Mouse (Mus musculus) splenic B cell, adult 2 months (primary cell): ENCODE data around the gene Nod1.

Source experiments
- DNase-seq: peaks from one replicate; pipeline ENCODE4 v3.0.0-alpha.2; 2011; ENCODE audit warnings: low read depth, low spot score
- H3K27me3 ChIP-seq: 2 replicates; pipeline ENCODE4 v1.6.1; 2012; ENCODE audit warnings: mild to moderate bottlenecking, low read length, moderate library complexity, mixed read lengths; ENCODE audit not compliant: control insufficient read depth, poor library complexity, insufficient read depth, severe bottlenecking
- H3K36me3 ChIP-seq: 2 replicates; pipeline ENCODE4 v1.6.1; 2012; ENCODE audit warnings: mild to moderate bottlenecking, low read length, moderate library complexity, mixed read lengths; ENCODE audit not compliant: control insufficient read depth, poor library complexity, insufficient read depth, severe bottlenecking

Gene Nod1

DNA sequence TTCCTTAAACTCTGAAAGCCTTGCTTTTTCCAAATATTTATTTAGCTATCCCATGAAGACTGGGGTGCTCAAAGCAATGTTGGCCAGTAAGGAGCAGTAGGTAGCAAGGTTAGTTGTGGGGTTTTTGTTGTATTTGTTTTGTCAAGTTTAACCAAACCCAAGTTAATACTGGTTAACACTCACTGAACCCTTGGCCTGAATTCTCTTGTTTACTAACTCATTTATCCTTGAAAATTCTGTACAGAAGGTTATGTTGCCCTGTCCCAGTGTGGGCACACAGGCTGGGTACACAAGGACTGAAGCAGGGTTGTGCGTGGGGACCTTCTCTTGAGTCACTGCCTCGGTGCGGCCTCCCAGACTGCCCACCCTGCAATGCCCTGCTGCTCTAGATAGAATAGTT, 23.9 kb upstream of the Nod1 start:
- DNase-seq = no peak
- no peaks in the 10 kb centered on the region for H3K27me3 ChIP-seq
- no peaks in the 10 kb centered on the region for H3K36me3 ChIP-seq

DNA sequence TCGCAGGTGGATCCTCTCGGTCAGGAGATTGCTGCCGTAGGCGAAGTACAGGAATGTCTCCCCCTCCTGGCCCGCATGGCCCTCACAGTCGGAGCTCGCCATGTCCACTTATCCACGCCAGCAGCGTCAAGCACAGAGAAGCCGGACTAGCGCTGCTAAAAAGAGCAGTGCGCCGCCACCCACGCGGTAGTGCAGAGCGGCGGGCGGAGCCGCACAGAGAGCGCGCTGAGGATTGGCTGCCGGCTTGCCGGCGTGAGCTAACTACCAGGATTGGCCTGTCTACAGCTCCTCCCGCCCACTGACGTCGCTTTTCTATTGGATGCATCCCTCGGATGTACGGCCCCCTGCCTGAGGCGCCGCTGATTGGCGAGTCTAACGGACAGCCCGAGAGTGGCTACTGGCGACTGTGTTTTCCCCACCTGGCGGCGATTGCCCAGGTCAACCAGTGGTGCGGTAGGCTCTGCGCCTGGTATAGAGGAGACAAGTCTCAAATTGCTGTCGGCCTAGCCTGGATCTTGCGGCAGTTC, 20.4 kb upstream of the Nod1 start, which contains the start of gene Ggct:
Gene Ggct (minus strand): TSS at position 217 of the 527 bp plus-strand sequence.
- DNase-seq = peak; percentile 97
- H3K27me3 ChIP-seq = no peaks in the 10 kb centered on the region
- H3K36me3 ChIP-seq = no peaks in the 10 kb centered on the region; the same call in 1 of the 2 replicates

DNA sequence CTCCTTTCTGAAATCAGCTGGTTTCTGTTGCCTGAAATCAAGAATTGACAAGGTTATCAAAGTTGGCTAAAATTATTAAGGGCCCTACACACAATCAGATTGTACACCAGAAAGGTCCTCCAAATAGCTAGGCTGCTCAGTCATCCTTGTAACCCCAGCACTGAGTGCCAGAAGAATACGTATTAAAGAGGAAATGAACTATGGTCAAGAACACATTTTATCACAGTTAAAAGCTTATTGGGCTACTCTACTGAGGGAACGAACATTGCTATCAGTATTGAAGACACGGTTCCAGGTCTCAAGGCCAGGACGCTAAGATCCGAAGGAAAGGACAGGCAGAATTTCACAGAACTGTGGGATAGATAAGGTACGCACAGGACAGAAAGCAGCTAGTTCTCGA, 19.7 kb upstream of the Nod1 start:
- no peaks in the 10 kb centered on the region; the same call in 1 of the 2 replicates for H3K36me3 ChIP-seq
- H3K27me3 ChIP-seq = no peaks in the 10 kb centered on the region
- peak; percentile 42 for DNase-seq

DNA sequence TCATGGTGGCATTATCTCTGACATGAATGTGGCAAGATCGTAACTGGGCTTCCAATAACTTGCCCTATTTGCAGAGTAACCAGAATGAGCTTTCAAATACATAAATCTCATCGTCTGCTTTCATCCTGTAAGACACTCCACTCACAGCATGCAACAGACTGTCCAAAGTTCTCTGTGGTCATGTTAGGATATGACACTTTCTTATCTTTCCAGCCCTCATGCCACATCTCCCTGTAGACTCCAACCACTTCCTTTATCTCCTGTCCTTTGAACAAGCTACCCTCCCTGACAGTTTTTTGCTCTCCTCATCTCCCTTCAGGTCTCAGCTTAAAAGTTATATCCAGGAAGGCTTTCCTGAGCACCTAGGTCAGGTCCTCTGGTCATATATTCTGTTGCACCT, 18.8 kb upstream of the Nod1 start:
- Histone ChIP-seq H3K36me3 (peaks cover 2% of the 10 kb centered on the region; the same call in 1 of the 2 replicates), H3K27me3 (no peaks in the 10 kb centered on the region)
- DNase-seq = no peak

DNA sequence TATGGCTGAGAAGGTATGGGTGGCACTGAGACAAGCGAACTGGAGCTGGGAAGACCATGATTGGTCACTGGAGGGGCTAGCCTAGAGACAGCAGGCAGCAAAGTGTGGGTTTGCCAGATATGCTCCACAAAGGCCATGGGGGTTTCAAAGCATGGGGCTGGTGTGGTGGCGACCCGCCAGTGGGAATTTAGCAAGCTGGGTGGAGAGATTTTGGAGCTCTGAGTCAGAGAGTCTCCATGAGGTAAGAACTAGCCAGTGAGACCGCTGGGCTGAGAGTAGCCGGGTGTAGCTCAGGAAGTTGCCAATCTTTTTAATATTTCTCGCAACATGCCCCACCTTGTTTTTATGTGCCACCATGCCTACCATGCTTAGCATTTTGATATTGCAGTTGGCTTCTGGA, 15.7 kb upstream of the Nod1 start:
- Histone ChIP-seq H3K36me3 (peaks cover 5% of the 10 kb centered on the region; the same call in 1 of the 2 replicates), H3K27me3 (no peaks in the 10 kb centered on the region)
- no peak for DNase-seq

DNA sequence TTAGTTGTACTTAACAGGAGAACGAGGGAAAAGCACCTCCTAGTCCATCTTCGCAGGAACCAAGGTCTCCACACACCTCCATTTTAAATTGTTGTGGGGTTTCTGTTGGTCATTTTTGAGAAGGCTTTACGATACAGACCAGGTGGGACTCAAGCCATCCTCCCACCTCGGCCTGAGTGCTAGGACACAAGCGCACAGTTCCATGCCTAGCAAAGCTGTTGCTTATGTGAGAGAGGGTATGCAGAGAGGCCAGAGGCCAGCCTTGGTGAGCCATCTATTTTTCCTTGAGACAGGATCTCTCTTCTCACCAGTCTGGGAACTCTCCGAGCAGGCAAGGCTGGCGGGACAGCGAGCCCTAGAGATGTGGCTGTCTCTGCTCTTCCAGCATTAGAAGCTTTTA, 11.7 kb upstream of the Nod1 start:
- Histone ChIP-seq H3K36me3 (peaks cover 5% of the 10 kb centered on the region; the same call in 1 of the 2 replicates), H3K27me3 (no peaks in the 10 kb centered on the region)
- no peak for DNase-seq

DNA sequence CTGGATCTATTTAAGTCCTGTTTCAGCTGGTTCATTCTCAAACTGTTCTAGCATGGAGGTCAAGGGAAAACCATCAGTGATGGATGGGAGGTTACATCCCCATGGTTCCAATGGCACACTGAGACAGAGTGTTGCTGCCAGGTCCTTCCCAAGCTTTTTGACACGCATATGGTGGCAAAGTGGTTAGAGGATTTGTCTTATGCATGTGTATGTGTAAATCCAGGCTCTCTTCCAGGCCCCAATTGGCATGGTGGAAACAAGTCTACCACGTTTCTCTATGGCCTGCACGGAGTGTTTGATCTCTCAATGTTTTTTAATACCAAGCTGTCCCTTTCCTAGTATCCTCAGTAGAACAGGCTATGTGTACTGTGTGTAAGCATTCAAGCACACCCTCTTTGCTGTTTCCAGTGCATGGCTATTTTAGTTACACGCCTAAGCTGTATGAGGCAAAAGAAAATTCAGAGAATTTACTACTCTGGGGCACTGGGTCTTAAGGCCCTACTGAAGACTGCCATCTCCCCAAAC, 11.2 kb upstream of the Nod1 start:
- no peaks in the 10 kb centered on the region for H3K27me3 ChIP-seq
- no peak for DNase-seq
- H3K36me3 ChIP-seq = peaks cover 5% of the 10 kb centered on the region; the same call in 1 of the 2 replicates

DNA sequence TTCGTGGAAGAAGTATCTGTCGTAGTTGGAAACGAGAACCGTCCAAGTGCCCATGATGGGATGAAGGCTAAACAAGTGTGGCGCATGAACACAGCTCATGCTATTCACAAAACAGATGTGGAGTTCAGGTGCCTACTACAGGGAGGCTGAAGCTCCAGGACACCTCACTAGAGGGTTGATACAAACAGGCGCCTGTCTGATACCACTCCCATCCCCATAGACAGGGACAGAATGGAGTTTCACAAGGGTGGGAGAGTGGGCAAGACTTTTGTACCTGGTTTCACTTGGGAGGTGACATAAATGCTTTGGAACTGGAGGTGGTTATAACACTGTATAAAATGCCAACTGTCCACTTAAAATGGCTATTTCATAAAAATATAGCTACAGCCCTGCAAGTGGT, 7.0 kb upstream of the Nod1 start:
- H3K27me3 ChIP-seq = no peaks in the 10 kb centered on the region
- H3K36me3 ChIP-seq = no peaks in the 10 kb centered on the region
- no peak for DNase-seq

DNA sequence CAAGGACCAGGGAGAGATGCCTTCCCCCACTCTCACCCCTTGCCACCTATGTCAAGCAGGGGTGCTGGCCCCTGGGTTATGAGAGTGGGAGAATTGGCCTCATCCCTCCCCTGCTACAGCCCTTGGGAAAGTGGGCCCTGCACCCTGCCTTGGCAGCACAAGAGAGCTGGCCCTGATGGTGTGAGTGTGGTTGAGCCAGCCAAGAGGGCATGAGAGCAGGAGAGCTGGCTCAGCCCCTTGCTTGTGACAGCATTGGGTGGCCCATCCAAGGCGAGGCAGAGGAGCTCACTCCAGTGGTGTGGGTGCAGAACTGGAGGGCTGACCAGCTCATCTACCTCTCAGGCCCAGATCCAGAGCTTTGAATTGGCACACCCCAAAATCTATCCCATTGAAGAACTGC, 3.2 kb upstream of the Nod1 start:
- Histone ChIP-seq H3K27me3 (no peaks in the 10 kb centered on the region), H3K36me3 (no peaks in the 10 kb centered on the region)
- no peak for DNase-seq

DNA sequence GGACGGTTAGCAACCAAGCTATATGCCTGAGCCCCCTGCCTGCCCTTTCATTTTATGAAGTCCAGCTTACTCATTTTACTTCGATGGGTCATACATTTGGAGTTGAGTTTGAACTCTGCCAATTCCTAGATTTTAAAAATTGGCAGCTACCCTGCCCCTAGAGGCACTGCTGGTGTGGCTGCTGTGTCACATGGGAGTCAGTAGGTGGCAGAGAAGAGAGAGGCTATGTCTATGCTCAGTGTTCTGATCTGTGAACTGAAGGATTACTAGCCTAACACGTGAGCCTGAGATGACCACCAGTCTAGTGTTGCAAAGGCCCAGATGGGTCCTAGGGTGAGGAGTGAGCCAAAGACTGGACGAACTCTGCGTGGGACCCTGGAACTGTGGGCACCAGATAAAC, 2.1 kb upstream of the Nod1 start:
- DNase-seq = peak; percentile 60
- Histone ChIP-seq H3K27me3 (no peaks in the 10 kb centered on the region), H3K36me3 (no peaks in the 10 kb centered on the region)

DNA sequence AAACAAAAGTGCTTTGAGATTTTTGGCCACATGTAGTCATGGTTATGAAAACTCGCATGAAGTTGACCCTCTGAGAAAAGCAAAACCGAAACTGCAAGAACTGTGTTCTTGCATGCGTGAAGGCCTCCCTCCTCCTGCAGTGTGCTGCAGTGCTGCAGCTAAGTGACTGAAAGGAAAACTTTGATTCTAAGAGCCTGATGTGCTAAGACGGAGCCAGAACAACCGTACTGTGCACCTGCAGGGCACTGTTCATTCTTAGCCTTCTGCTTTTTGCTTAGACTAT, 458 bp upstream of the Nod1 start:
- DNase-seq = peak; percentile 65
- Histone ChIP-seq H3K27me3 (no peaks in the 10 kb centered on the region), H3K36me3 (no peaks in the 10 kb centered on the region)

DNA sequence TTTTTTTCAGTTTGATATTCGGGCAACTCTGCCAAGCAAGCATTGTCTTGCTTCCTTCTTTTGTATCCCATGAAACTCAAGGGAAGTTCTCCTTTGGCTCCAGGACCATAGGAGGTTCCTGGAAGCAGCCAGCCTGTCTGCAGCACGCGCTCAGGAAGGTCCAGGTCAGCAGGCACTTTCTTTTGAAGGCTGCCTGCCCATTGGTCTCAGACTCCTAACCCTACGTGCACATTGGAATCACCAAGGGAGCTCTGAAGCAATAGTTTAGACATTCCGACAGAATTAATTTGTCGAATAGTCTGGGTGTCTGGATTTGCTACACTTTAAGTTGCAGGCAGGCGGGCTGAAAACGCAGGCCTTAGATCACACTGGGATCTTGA, 691 bp downstream of the Nod1 start:
- no peaks in the 10 kb centered on the region for H3K36me3 ChIP-seq
- DNase-seq = no peak
- no peaks in the 10 kb centered on the region for H3K27me3 ChIP-seq

DNA sequence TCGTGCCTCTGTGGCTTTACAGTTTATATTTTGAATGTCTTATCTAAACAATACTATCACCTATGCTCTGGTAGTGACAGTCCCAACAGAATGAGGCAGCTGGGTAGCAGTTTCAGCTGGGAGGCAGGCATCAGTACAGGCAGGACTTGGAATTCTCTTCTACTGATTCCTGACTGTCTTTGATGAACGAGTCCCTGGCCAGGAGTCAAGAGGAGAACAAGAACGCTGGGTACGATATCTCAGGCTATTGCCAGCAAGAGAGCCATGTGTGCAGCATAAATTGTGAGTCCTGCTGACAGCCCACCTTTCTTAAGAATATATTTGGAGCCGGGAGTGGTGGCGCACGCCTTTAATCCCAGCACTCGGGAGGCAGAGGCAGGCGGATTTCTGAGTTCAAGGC, 1.9 kb downstream of the Nod1 start:
- DNase-seq = no peak
- H3K36me3 ChIP-seq = no peaks in the 10 kb centered on the region
- no peaks in the 10 kb centered on the region for H3K27me3 ChIP-seq

DNA sequence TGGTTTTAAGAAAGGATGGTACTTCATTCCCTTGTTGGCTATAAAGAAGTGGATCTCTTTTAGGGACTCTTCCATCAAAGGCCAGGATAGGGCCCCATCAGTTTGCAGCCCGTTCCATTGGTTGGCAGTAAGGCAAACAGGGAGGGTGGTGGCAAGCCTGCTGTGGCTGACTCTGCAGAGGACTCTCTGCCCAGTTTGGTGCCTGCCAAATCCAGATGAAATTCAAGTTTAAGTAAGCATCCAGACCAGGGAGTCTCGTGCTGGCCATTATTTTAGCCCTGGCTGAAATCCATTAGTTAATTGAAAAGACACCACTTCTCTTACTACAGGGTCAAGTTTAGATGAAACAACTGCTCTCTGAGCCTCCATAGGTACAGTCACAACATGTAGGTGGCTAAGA, 2.6 kb downstream of the Nod1 start:
- Histone ChIP-seq H3K36me3 (no peaks in the 10 kb centered on the region), H3K27me3 (no peaks in the 10 kb centered on the region)
- DNase-seq = no peak

DNA sequence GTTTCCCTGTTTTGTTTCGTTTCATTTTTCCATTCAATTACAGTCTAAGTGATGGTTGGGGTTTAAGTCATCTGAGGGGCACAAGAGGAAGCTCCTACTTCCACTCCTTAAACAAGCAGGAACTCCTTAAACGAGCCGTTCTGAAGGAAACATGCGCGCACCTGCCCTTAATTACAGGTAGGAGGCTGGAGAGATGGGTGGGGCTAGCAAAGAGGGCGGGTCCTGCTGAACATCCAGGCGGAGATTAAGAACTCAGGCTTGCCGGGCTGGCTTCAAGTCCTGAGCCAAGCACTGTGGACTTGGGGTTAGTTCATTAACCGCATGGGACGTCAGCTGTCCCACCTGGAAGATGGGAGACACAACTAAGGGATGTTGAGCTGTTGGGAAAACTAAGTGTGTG, 4.8 kb downstream of the Nod1 start:
- no peak for DNase-seq
- Histone ChIP-seq H3K27me3 (no peaks in the 10 kb centered on the region), H3K36me3 (no peaks in the 10 kb centered on the region)

DNA sequence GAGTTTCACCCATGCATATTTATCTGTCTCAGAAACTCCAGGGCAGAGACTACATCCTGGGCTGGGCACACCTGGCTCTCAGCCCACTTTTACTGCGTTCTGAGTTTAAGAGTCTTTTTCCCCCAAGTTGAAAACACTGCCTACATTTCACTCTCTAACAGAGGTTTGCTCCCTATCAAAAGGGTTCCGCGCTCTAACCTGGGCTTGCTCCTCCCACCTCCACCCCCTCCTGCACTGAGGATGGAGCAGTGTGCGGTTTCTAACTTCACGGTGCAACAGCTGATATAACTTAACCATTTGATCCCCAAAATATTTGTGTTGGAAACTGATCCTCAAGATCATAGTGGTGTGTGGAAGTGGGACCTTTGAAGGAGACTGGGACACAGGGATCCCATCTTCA, 7.2 kb downstream of the Nod1 start:
- Histone ChIP-seq H3K36me3 (0 out of 2 replicates have a peak, but pooled peaks cover 1% of the 10 kb centered on the region), H3K27me3 (no peaks in the 10 kb centered on the region)
- DNase-seq = peak; percentile 32
